Mouse (Mus musculus) liver, embryonic 16.5 days (tissue): ENCODE data around the gene Klf9. TPM values are rescaled to one million over a fixed set of nuclear protein-coding genes. Genes with fewer than 3 reads are reported as not detected.

ENCODE experiments used
- ATAC-seq: fragments of 200-750 bp; cut with Nextera tagmentation; 2 replicates; pipeline ENCODE4 v1.8.0; 2017; ENCODE audit warnings: low read depth, mild to moderate bottlenecking, moderate number of reproducible peaks, moderate library complexity
- H3K27ac ChIP-seq: fragments of 300-500 bp; sonication (generic); 2 replicates; pipeline ENCODE4 v1.5.1; 2014; ENCODE audit warnings: mild to moderate bottlenecking, low read length
- H3K27me3 ChIP-seq: fragments of 300-500 bp; sonication (generic); 2 replicates; pipeline ENCODE4 v1.6.1; 2014; ENCODE audit warnings: low read depth, low read length, mixed read lengths; ENCODE audit not compliant: control insufficient read depth, insufficient read depth
- H3K36me3 ChIP-seq: fragments of 300-500 bp; sonication (generic); 2 replicates; pipeline ENCODE4 v1.6.1; 2014; ENCODE audit warnings: mild to moderate bottlenecking; ENCODE audit not compliant: control insufficient read depth, insufficient read depth
- H3K4me1 ChIP-seq: fragments of 300-500 bp; sonication (generic); 2 replicates; pipeline ENCODE4 v1.6.1; 2014; ENCODE audit warnings: low read depth, low read length, mixed read lengths; ENCODE audit not compliant: control insufficient read depth
- H3K4me2 ChIP-seq: fragments of 300-500 bp; sonication (generic); 2 replicates; pipeline ENCODE4 v1.6.1; 2014; ENCODE audit warnings: low read depth, low read length, mixed read lengths
- H3K4me3 ChIP-seq: fragments of 300-500 bp; sonication (generic); 2 replicates; pipeline ENCODE4 v1.5.1; 2014; ENCODE audit warnings: low read depth, mild to moderate bottlenecking, low read length
- H3K9ac ChIP-seq: fragments of 300-500 bp; sonication (generic); 2 replicates; pipeline ENCODE4 v1.6.1; 2014; ENCODE audit warnings: low read depth, low read length
- H3K9me3 ChIP-seq: fragments of 300-500 bp; sonication (generic); replicated peaks from 2 replicates; pipeline ENCODE4 v1.6.1; 2016; ENCODE audit warnings: low read length; ENCODE audit not compliant: control insufficient read depth
- WGBS: fragments of 180-500 bp; shearing (Covaris S2); extraction: QIAGEN DNeasy Blood & Tissue Kit; methylation state at CpG from one replicate; pipeline ENCODE4 v1.1.7; 2014; ENCODE audit not compliant: insufficient replicate concordance; 5-methylcytosine and 5-hydroxymethylcytosine counted together
- polyA plus RNA-seq: library from polyadenylated mRNA; unstranded; fragments of >200 nt; fragmentation: Nextera tagmentation; extraction: Ambion mirVana; gene quantifications from 2 replicates; pipeline ENCODE4 v1.2.1, GENCODE M21; 2015

Gene Klf9
- polyA plus RNA-seq, 1 experiment from 2014 or later = 0.90 TPM

GRCm38 (mm10) chr19:23166550-23167284 is 25.7 kb downstream of the Klf9 start:
- Histone ChIP-seq H3K27me3 (no peaks in the 10 kb centered on the region), H3K27ac (no peak overlapping the region), H3K36me3 (no peaks in the 10 kb centered on the region), H3K4me2 (no peak overlapping the region), H3K4me3 (no peak overlapping the region), H3K9ac (no peak overlapping the region), H3K9me3 (no peaks in the 10 kb centered on the region), H3K4me1 (no peaks in the 10 kb centered on the region)
- 75% methylated on average over 11 of the region's 11 CpGs for WGBS
- no peak for ATAC-seq

DNA sequence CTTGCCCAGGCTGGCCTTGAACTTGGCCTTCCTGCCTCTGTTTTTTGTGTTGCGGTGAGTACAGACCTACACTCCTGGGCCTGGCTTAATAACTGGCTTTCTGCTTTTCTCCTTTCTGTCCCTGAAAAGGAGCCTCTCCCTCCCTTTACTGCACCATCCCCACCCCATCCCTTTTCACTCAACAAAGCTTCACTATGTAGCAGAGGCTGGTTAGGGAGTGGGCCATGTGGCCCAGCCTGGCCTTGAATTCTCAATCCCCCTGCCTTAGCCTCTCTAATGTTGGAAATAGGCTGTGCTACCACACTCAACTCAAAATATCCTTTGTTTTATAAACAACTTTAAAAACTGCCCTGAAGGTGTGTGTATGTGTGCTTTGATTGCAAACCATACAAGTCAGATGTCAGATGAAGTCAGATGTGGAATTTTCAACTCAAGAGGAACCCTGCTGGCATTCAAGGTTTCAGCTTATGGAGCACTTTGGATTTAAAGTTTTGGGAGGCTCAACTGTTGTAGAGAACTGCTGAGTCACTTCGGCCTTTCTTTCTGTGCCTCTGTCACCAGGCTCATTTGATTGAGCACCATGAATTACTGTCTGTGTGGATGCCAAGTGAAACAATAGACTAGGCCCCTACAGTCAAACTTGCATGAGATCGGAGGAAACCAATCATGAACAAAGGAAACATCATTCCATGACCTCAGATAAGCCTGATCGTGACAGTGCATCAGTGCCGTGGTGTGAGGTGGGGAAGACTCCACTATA is 28.1 kb downstream of the Klf9 start:
- no peaks in the 10 kb centered on the region for H3K36me3 ChIP-seq
- WGBS = 61% methylated on average over 5 of the region's 5 CpGs

DNA sequence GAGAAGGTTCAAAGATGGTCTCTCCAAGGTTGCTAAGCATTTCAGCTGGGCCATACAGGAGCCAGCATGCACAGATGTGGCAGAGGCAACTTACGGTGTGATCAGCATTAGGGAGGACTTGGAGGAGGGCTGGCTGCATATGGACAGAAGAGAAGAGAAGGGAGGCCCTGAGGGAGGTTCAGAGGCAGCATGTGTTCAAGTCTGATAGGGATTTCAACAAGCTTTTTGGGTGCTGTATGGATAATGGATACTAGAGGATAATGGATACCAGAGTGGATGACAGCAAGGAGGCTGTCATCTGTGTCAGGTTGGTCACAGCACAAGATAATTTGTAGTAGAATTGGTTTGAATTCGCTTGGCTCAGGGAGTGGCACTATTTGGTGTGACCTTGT is 28.6 kb downstream of the Klf9 start:
- Histone ChIP-seq H3K27me3 (no peaks in the 10 kb centered on the region), H3K4me3 (no peak overlapping the region), H3K36me3 (no peaks in the 10 kb centered on the region), H3K27ac (no peak overlapping the region), H3K9ac (no peak overlapping the region), H3K9me3 (no peaks in the 10 kb centered on the region), H3K4me1 (no peaks in the 10 kb centered on the region), H3K4me2 (no peak overlapping the region)
- WGBS = 52% methylated on average over 2 of the region's 2 CpGs
- ATAC-seq = peak; percentile 41; the same call in 1 of the 2 replicates

More for the DNA sequence above, 28.1 kb downstream of the Klf9 start:
- no peak overlapping the region for H3K9ac ChIP-seq
- no peaks in the 10 kb centered on the region for H3K27me3 ChIP-seq
- no peaks in the 10 kb centered on the region for H3K4me1 ChIP-seq
- no peak for ATAC-seq
- no peak overlapping the region for H3K4me2 ChIP-seq
- no peak overlapping the region for H3K27ac ChIP-seq
- no peak overlapping the region for H3K4me3 ChIP-seq
- no peaks in the 10 kb centered on the region for H3K9me3 ChIP-seq

DNA sequence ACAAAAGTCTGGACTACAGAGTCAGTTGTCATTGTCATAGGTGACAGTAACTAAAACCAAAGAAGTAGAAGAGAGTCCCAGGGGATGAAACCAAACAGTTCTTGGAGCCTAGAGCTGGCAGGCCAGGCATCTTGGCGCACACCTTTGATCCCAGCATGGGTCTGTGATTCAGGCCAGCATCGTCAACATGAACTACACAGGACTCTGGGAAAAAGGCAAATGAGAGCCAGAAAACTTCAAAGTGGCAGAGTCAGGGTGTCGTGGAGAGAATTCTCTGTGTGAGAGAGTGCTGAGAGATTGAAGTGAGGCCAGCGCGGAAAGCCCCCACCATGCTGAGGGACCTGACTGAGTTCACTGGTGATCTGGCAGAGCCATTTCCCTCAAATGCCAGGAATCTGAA is 29.4 kb downstream of the Klf9 start:
- Histone ChIP-seq H3K36me3 (no peaks in the 10 kb centered on the region), H3K4me3 (no peak overlapping the region), H3K4me1 (no peaks in the 10 kb centered on the region), H3K9ac (no peak overlapping the region), H3K27ac (no peak overlapping the region), H3K27me3 (no peaks in the 10 kb centered on the region), H3K9me3 (no peaks in the 10 kb centered on the region), H3K4me2 (no peak overlapping the region)
- no peak for ATAC-seq
- 88% methylated on average over 5 of the region's 5 CpGs for WGBS

GRCm38 (mm10) chr19:23171136-23171535 is 30.1 kb downstream of the Klf9 start:
- no peak overlapping the region for H3K4me3 ChIP-seq
- no peak overlapping the region for H3K27ac ChIP-seq
- H3K9me3 ChIP-seq = no peaks in the 10 kb centered on the region
- no peak overlapping the region for H3K4me2 ChIP-seq
- ATAC-seq = no peak
- H3K4me1 ChIP-seq = no peaks in the 10 kb centered on the region
- WGBS = 76% methylated on average over 2 of the region's 2 CpGs
- no peak overlapping the region for H3K9ac ChIP-seq
- no peaks in the 10 kb centered on the region for H3K36me3 ChIP-seq
- H3K27me3 ChIP-seq = no peaks in the 10 kb centered on the region

GRCm38 (mm10) chr19:23175090-23175489 is 34.1 kb downstream of the Klf9 start:
- 59% methylated on average over 3 of the region's 3 CpGs for WGBS
- Histone ChIP-seq H3K9ac (no peak overlapping the region), H3K9me3 (no peaks in the 10 kb centered on the region), H3K4me3 (no peak overlapping the region), H3K4me2 (no peak overlapping the region), H3K36me3 (no peaks in the 10 kb centered on the region), H3K27ac (no peak overlapping the region), H3K27me3 (no peaks in the 10 kb centered on the region), H3K4me1 (no peaks in the 10 kb centered on the region)
- ATAC-seq = no peak

- Histone ChIP-seq H3K9me3 (no peaks in the 10 kb centered on the region), H3K4me2 (no peak overlapping the region), H3K4me1 (no peaks in the 10 kb centered on the region), H3K27ac (no peak overlapping the region), H3K27me3 (no peaks in the 10 kb centered on the region), H3K9ac (no peak overlapping the region), H3K4me3 (no peak overlapping the region), H3K36me3 (no peaks in the 10 kb centered on the region)
- ATAC-seq = no peak
- 66% methylated on average over 2 of the region's 2 CpGs for WGBS
Measured at GRCm38 (mm10) chr19:23175511-23175910, 34.5 kb downstream of the Klf9 start.

DNA sequence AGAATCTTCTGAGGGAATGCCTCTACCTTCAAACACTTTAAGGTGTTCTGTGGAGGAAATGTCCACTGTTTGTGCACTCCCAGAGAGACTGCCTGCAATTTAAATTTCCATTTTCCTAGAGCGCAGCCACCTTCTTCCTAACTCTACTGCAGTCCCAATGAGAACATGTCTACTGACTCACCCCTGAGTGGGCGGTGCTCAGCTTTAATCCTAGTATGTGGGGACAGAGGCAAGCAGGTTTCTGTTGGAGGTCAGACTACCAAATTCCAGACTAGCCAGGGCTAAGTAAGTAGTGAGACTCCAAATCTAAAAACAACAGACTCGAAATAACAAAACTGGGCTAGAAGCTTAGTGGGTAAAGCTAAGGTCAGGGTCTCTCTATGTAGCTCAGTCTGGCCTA is 37.5 kb downstream of the Klf9 start:
- no peak overlapping the region for H3K4me2 ChIP-seq
- ATAC-seq = no peak
- WGBS = 78% methylated on average over 3 of the region's 3 CpGs
- no peaks in the 10 kb centered on the region for H3K4me1 ChIP-seq
- H3K4me3 ChIP-seq = no peak overlapping the region
- H3K27me3 ChIP-seq = no peaks in the 10 kb centered on the region
- no peak overlapping the region for H3K9ac ChIP-seq
- H3K36me3 ChIP-seq = no peaks in the 10 kb centered on the region
- no peak overlapping the region for H3K27ac ChIP-seq
- H3K9me3 ChIP-seq = no peaks in the 10 kb centered on the region

DNA sequence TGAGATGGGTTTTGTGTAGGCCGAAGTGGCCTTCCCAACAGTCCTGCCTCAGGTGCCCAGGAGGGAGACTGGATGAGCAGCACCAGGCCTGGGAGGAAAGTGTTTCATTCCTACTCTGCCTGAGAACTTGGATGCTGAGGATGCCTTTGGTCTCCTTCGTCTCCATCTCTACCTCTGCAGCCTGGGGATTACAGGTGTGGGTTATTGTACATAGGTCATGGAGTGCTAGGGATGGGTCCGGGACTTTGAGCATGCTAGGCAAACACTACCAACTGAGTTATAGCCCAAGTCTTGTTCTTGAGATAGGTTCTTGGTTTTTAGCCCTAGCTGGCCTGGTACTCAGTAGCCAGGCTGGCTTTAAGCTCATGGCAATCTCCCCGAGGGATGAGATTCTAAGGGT is 42.5 kb downstream of the Klf9 start:
- no peak for ATAC-seq

More for the DNA sequence above, 42.5 kb downstream of the Klf9 start:
- Histone ChIP-seq H3K4me3 (no peak overlapping the region), H3K27me3 (no peaks in the 10 kb centered on the region), H3K4me1 (no peaks in the 10 kb centered on the region; the same call in 1 of the 2 replicates), H3K4me2 (no peak overlapping the region), H3K9me3 (no peaks in the 10 kb centered on the region), H3K36me3 (no peaks in the 10 kb centered on the region), H3K9ac (no peak overlapping the region), H3K27ac (no peak overlapping the region)
- 76% methylated on average over 4 of the region's 4 CpGs for WGBS
